Mouse (Mus musculus): Measurements from ENCODE around the gene Tmem229b. TPM values are rescaled to one million over a fixed set of nuclear protein-coding genes. Genes with fewer than 3 reads are reported as not detected.
"Not testable (repeated sequence)": the region's sequence is repeated elsewhere in the genome, so short reads cannot be mapped to it uniquely, and the experiment has no call there.

The Tmem229b gene
- polyA plus RNA-seq, 1 experiment: 0.06 TPM

GRCm38 (mm10) chr12:78974767-78975166 lies 32.7 kb downstream of the Tmem229b start:
- Histone ChIP-seq H3K27me3 (ENCODE audit: control insufficient read depth) (no peaks in the 10 kb centered on the region), H3K9me3 (ENCODE audit: control insufficient read depth, low read length) (no peaks in the 10 kb centered on the region), H3K36me3 (ENCODE audit: control insufficient read depth) (no peaks in the 10 kb centered on the region), H3K4me3 (replicated peaks) (no peak overlapping the region), H3K4me1 (ENCODE audit: control insufficient read depth) (no peaks in the 10 kb centered on the region; the same call in 1 of the 2 replicates)
- TF ChIP-seq GATA1 (IDR thresholded peaks at IDR 0.05; ENCODE audit: low read length) (no peak), TAL1 (IDR thresholded peaks at IDR 0.05; ENCODE audit: low read length) (no peak)

GRCm38 (mm10) chr12:78973779-78974178 lies 33.6 kb downstream of the Tmem229b start:
- H3K4me1 ChIP-seq (ENCODE audit: control insufficient read depth): no peaks in the 10 kb centered on the region; the same call in 1 of the 2 replicates
- H3K27me3 ChIP-seq (ENCODE audit: control insufficient read depth): no peaks in the 10 kb centered on the region
- no peaks in the 10 kb centered on the region for H3K9me3 ChIP-seq (ENCODE audit: control insufficient read depth, low read length)
- no peak overlapping the region for H3K4me3 ChIP-seq (replicated peaks)
- TF ChIP-seq GATA1 (IDR thresholded peaks at IDR 0.05; ENCODE audit: low read length) (no peak), TAL1 (IDR thresholded peaks at IDR 0.05; ENCODE audit: low read length) (no peak)
- H3K36me3 ChIP-seq (ENCODE audit: control insufficient read depth): no peaks in the 10 kb centered on the region

DNA sequence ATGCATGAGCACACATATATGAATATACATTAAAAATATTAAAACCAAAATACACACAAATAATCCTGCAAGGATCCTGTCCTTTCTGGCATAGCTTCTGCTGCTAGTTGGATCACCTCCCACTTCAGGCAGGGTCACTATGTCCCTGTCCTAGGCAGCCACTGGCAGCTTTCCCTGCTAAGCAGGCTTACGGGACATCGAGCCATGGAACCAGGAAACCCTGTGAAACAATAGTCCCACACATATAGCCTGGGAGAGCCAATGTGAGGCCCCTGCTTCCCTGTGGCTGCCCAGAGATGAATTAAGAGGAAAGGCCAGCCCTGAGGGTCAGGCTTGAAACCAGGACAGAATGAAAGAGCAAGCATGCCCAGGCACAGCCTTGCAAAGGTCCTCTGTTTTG lies 35.8 kb downstream of the Tmem229b start:
- no peaks in the 10 kb centered on the region for H3K9me3 ChIP-seq (ENCODE audit: control insufficient read depth, low read length)
- no peaks in the 10 kb centered on the region for H3K4me1 ChIP-seq (ENCODE audit: control insufficient read depth)
- H3K27me3 ChIP-seq (ENCODE audit: control insufficient read depth): no peaks in the 10 kb centered on the region
- no peaks in the 10 kb centered on the region for H3K36me3 ChIP-seq (ENCODE audit: control insufficient read depth)
- H3K4me3 ChIP-seq (replicated peaks): no peak overlapping the region
- no peak for TF ChIP-seq TAL1 (IDR thresholded peaks at IDR 0.05; ENCODE audit: low read length)
- TF ChIP-seq GATA1 (IDR thresholded peaks at IDR 0.05; ENCODE audit: low read length): no peak

DNA sequence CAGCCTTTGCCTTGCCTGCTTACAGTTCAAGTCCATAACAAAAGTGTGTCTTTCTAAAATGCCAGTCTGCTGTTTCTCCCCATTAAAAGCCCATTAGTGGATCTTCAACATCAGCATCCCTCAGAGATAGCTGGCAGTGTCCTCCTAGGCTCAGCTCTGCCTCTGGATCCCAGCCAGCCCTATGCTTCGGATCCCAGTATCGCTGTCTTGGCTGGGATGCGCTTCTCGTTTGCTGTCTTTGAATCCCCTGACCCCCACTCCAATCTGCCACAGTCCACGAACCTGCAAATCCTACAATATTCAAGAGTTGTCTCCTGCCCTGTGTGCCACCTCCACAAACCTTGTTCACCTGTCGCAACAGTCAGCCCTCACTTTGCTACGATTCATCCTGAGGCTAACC lies 36.7 kb downstream of the Tmem229b start:
- H3K27me3 ChIP-seq (ENCODE audit: control insufficient read depth): no peaks in the 10 kb centered on the region
- TF ChIP-seq TAL1 (IDR thresholded peaks at IDR 0.05; ENCODE audit: low read length) (no peak), GATA1 (IDR thresholded peaks at IDR 0.05; ENCODE audit: low read length) (no peak)
- H3K36me3 ChIP-seq (ENCODE audit: control insufficient read depth): no peaks in the 10 kb centered on the region
- no peak overlapping the region for H3K4me3 ChIP-seq (replicated peaks)
- H3K9me3 ChIP-seq (ENCODE audit: control insufficient read depth, low read length): no peaks in the 10 kb centered on the region
- H3K4me1 ChIP-seq (ENCODE audit: control insufficient read depth): no peaks in the 10 kb centered on the region

GRCm38 (mm10) chr12:78964496-78964895 lies 42.9 kb downstream of the Tmem229b start:
- H3K4me3 ChIP-seq (replicated peaks); H3K27me3 ChIP-seq (ENCODE audit: control insufficient read depth); H3K4me1 ChIP-seq (ENCODE audit: control insufficient read depth); H3K9me3 ChIP-seq (ENCODE audit: control insufficient read depth, low read length); H3K36me3 ChIP-seq (ENCODE audit: control insufficient read depth): not testable (repeated sequence)

- TF ChIP-seq TAL1 (IDR thresholded peaks at IDR 0.05; ENCODE audit: low read length) (no peak), GATA1 (IDR thresholded peaks at IDR 0.05; ENCODE audit: low read length) (no peak)
- 0 out of 2 replicates have a peak, but pooled peaks cover 2% of the 10 kb centered on the region for H3K9me3 ChIP-seq (ENCODE audit: control insufficient read depth, low read length)
- no peak overlapping the region for H3K4me3 ChIP-seq (replicated peaks)
- H3K27me3 ChIP-seq (ENCODE audit: control insufficient read depth): peaks cover 2% of the 10 kb centered on the region; the same call in 1 of the 2 replicates
- H3K4me1 ChIP-seq (ENCODE audit: control insufficient read depth): no peaks in the 10 kb centered on the region
- no peaks in the 10 kb centered on the region for H3K36me3 ChIP-seq (ENCODE audit: control insufficient read depth)
Observed at GRCm38 (mm10) chr12:78956405-78956804, 51.0 kb downstream of the Tmem229b start.

GRCm38 (mm10) chr12:78952484-78952883 lies 54.9 kb downstream of the Tmem229b start:
- Histone ChIP-seq H3K36me3 (ENCODE audit: control insufficient read depth) (no peaks in the 10 kb centered on the region), H3K9me3 (ENCODE audit: control insufficient read depth, low read length) (0 out of 2 replicates have a peak, but pooled peaks cover 2% of the 10 kb centered on the region), H3K27me3 (ENCODE audit: control insufficient read depth) (peaks cover 5% of the 10 kb centered on the region; the same call in 1 of the 2 replicates), H3K4me1 (ENCODE audit: control insufficient read depth) (no peaks in the 10 kb centered on the region), H3K4me3 (replicated peaks) (no peak overlapping the region)
- TF ChIP-seq GATA1 (IDR thresholded peaks at IDR 0.05; ENCODE audit: low read length) (no peak), TAL1 (IDR thresholded peaks at IDR 0.05; ENCODE audit: low read length) (no peak)

DNA sequence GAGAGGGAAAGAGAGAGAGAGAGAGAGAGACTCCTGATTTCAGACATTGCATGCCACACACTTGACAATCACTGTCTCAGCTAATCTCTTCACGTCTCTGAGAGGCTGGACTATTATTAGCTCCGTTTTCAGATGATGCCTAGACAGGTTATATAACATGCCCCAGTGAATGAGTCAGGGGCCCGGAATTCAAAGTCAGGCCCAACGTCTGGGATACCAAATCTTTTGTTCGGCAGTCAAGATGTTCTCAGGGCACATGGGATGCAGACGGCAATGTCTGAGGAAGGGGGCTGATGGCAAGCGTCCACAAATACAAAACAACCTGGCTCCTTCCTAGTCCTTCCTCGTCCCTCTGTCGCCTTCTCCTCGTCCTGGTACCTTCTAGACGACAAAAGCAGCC lies 55.4 kb downstream of the Tmem229b start:
- TF ChIP-seq GATA1 (IDR thresholded peaks at IDR 0.05; ENCODE audit: low read length) (no peak), TAL1 (IDR thresholded peaks at IDR 0.05; ENCODE audit: low read length) (no peak)
- H3K27me3 ChIP-seq (ENCODE audit: control insufficient read depth): peaks cover 7% of the 10 kb centered on the region; the same call in 1 of the 2 replicates
- H3K9me3 ChIP-seq (ENCODE audit: control insufficient read depth, low read length): 0 out of 2 replicates have a peak, but pooled peaks cover 2% of the 10 kb centered on the region

DNA sequence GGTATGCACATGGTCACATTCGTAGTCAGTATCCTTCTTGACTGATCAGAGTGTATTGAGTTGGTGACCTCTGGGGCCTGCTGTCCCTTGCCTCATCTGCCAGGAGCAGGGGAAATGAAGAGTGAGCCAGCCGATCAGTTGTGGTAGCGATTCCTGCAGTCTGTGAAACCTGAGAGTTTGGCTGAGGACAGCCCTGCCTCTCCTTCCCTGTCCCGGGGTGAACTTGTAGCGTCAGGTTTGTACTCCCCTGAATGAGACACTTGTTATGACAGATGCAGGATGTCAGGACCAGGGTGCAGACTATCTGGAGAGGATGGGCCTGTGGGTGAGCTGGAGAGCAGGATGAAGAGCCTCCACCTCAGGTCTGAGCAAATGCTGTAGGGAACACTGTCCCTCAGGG lies 59.8 kb downstream of the Tmem229b start:
- TF ChIP-seq TAL1 (IDR thresholded peaks at IDR 0.05; ENCODE audit: low read length): no peak
- TF ChIP-seq GATA1 (IDR thresholded peaks at IDR 0.05; ENCODE audit: low read length): no peak
- no peak overlapping the region for H3K4me3 ChIP-seq (replicated peaks)
- H3K4me1 ChIP-seq (ENCODE audit: control insufficient read depth): no peaks in the 10 kb centered on the region
- H3K9me3 ChIP-seq (ENCODE audit: control insufficient read depth, low read length): no peaks in the 10 kb centered on the region
- H3K36me3 ChIP-seq (ENCODE audit: control insufficient read depth): no peaks in the 10 kb centered on the region
- H3K27me3 ChIP-seq (ENCODE audit: control insufficient read depth): peaks cover 25% of the 10 kb centered on the region; the same call in 1 of the 2 replicates

More for the DNA sequence above, 55.4 kb downstream of the Tmem229b start:
- Histone ChIP-seq H3K36me3 (ENCODE audit: control insufficient read depth) (no peaks in the 10 kb centered on the region), H3K4me3 (replicated peaks) (no peak overlapping the region), H3K4me1 (ENCODE audit: control insufficient read depth) (no peaks in the 10 kb centered on the region)

DNA sequence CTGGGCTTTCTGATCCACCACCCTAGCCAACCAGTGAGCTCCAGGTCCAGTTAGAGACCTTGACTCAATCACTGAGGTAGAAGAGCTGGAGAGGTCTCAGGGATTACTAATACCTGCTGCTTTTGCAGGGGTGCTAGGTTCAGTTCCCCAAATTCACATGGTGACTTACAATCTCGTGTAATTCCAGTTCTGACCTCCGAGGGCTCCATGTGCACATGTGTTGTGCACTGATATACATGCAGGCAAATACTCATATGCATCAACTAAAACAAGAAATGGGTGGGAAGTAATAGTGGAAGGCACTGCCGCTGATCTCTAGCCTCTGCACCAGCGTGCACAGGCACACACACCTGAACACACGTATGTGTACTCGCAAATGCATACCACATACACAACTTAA lies 60.3 kb downstream of the Tmem229b start:
- peaks cover 23% of the 10 kb centered on the region; the same call in 1 of the 2 replicates for H3K27me3 ChIP-seq (ENCODE audit: control insufficient read depth)
- no peak overlapping the region for H3K4me3 ChIP-seq (replicated peaks)
- no peaks in the 10 kb centered on the region for H3K36me3 ChIP-seq (ENCODE audit: control insufficient read depth)
- no peaks in the 10 kb centered on the region for H3K4me1 ChIP-seq (ENCODE audit: control insufficient read depth)
- no peaks in the 10 kb centered on the region for H3K9me3 ChIP-seq (ENCODE audit: control insufficient read depth, low read length)
- TF ChIP-seq GATA1 (IDR thresholded peaks at IDR 0.05; ENCODE audit: low read length) (no peak), TAL1 (IDR thresholded peaks at IDR 0.05; ENCODE audit: low read length) (no peak)

Data from erythroblast, embryonic 14.5 days (primary cell).